Mouse (Mus musculus): Measurements from ENCODE around the gene Arvcf. TPM values are rescaled to one million over a fixed set of nuclear protein-coding genes. Genes with fewer than 3 reads are reported as not detected.

The Arvcf gene
- polyA plus RNA-seq, 1 experiment, result 1.8 TPM

GRCm38 (mm10) chr16:18430641-18431212, 82.7 kb downstream of the Arvcf start:
- peaks cover 4% of the 10 kb centered on the region for H3K4me1 ChIP-seq (ENCODE audit: control insufficient read depth, insufficient read depth, low read length)
- H3K27ac ChIP-seq (ENCODE audit: insufficient read depth, low read depth, low read length), result no peak overlapping the region
- TF ChIP-seq POLR2A (IDR thresholded peaks at IDR 0.05; ENCODE audit: borderline replicate concordance, low read depth, low read length) (no peak), CTCF (IDR thresholded peaks at IDR 0.05; ENCODE audit: low read depth, low read length) (no peak)
- no peak overlapping the region for H3K4me3 ChIP-seq (ENCODE audit: insufficient read depth, low read length)

DNA sequence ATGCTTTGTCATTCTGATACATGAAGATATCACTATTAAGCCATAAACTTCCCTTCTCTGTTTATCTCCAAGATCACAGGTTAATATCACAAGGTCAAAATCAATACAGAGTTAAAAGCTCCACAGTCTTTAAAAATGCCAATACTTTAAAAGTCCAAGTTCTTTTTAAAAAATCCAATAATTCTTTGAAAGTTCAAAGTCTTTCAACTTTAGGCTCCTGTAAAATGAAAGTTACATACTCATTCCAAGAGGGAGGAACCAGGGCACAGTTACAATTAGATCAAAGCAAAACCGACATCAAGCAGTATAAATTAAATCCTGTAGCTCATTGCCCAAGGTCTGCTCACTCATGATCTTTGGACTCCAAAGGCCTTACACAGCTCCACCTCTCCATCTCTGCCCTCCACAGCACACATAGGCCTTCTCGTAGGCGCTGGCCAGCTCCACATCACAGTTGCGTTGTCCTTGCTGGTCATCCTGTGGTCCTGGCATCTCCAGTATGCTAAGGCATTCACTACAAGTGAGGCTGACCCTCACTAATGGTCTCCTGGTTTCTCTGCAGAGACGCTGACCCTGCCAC, 85.4 kb downstream of the Arvcf start:
- TF ChIP-seq CTCF (IDR thresholded peaks at IDR 0.05; ENCODE audit: low read depth, low read length) (no peak), POLR2A (IDR thresholded peaks at IDR 0.05; ENCODE audit: borderline replicate concordance, low read depth, low read length) (no peak)

GRCm38 (mm10) chr16:18436128-18436527, 88.1 kb downstream of the Arvcf start:
- TF ChIP-seq CTCF (IDR thresholded peaks at IDR 0.05; ENCODE audit: low read depth, low read length) (no peak), POLR2A (IDR thresholded peaks at IDR 0.05; ENCODE audit: borderline replicate concordance, low read depth, low read length) (no peak)
- Histone ChIP-seq H3K4me3 (ENCODE audit: insufficient read depth, low read length) (no peak overlapping the region), H3K4me1 (ENCODE audit: control insufficient read depth, insufficient read depth, low read length) (no peaks in the 10 kb centered on the region), H3K27ac (ENCODE audit: insufficient read depth, low read depth, low read length) (no peak overlapping the region)

More for the DNA sequence above, 85.4 kb downstream of the Arvcf start:
- H3K4me1 ChIP-seq (ENCODE audit: control insufficient read depth, insufficient read depth, low read length), result no peaks in the 10 kb centered on the region
- no peak overlapping the region for H3K4me3 ChIP-seq (ENCODE audit: insufficient read depth, low read length)
- no peak overlapping the region for H3K27ac ChIP-seq (ENCODE audit: insufficient read depth, low read depth, low read length)

DNA sequence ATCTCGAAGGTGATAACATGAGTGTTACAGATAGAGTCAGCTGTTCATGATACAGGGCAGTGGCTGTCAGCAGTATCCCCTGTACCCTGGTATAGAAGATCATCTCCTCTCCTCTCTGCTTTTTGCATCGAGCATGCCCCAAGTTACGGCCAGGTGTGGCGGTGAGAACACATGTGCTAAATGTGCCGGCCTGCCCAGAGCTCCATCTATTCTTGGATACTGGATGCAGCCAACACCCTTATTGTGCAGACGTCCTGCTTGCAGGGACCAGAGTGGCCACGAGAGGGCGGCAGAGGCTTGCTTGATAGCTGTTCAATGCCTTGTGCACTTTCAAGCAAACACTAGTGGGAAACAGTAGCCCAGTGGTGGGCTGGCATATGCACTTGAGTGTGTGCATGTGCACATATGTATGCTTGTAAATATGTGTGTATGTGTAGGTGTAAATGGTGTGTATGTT, 95.4 kb downstream of the Arvcf start:
- no peak overlapping the region for H3K27ac ChIP-seq (ENCODE audit: insufficient read depth, low read depth, low read length)
- H3K4me3 ChIP-seq (ENCODE audit: insufficient read depth, low read length), result no peak overlapping the region
- TF ChIP-seq POLR2A (IDR thresholded peaks at IDR 0.05; ENCODE audit: borderline replicate concordance, low read depth, low read length) (no peak), CTCF (IDR thresholded peaks at IDR 0.05; ENCODE audit: low read depth, low read length) (peak; percentile 98)
- H3K4me1 ChIP-seq (ENCODE audit: control insufficient read depth, insufficient read depth, low read length), result no peaks in the 10 kb centered on the region

GRCm38 (mm10) chr16:18447243-18447642, 99.3 kb downstream of the Arvcf start:
- TF ChIP-seq CTCF (IDR thresholded peaks at IDR 0.05; ENCODE audit: low read depth, low read length) (no peak), POLR2A (IDR thresholded peaks at IDR 0.05; ENCODE audit: borderline replicate concordance, low read depth, low read length) (no peak)
- H3K4me1 ChIP-seq (ENCODE audit: control insufficient read depth, insufficient read depth, low read length), result no peaks in the 10 kb centered on the region
- H3K27ac ChIP-seq (ENCODE audit: insufficient read depth, low read depth, low read length), result no peak overlapping the region
- H3K4me3 ChIP-seq (ENCODE audit: insufficient read depth, low read length), result no peak overlapping the region

- no peaks in the 10 kb centered on the region for H3K4me1 ChIP-seq (ENCODE audit: control insufficient read depth, insufficient read depth, low read length)
- TF ChIP-seq CTCF (IDR thresholded peaks at IDR 0.05; ENCODE audit: low read depth, low read length) (no peak), POLR2A (IDR thresholded peaks at IDR 0.05; ENCODE audit: borderline replicate concordance, low read depth, low read length) (no peak)
- no peak overlapping the region for H3K4me3 ChIP-seq (ENCODE audit: insufficient read depth, low read length)
- H3K27ac ChIP-seq (ENCODE audit: insufficient read depth, low read depth, low read length), result no peak overlapping the region
Measured at GRCm38 (mm10) chr16:18448104-18448503, 100.1 kb downstream of the Arvcf start.

DNA sequence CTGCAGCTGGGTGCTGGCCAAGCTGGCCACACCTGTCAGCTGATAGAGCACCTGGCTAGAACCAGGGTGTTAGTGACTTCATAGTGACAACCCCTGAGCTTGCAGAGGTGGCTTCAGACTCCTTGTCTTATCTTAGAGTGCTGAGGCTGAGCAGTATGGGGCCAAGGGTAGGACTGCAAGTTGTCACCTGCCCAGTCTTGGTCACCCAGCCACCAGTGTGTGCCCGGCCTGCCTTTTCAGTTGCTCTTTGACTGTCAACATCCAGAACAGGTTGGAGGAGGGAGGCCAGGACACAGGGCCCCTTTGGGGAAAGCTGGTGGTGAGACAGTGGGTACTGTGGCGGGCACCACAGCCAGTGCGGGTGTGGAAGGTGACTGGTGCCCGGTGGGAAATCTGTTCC, 101.0 kb downstream of the Arvcf start:
- H3K27ac ChIP-seq (ENCODE audit: insufficient read depth, low read depth, low read length), result no peak overlapping the region
- no peak for TF ChIP-seq CTCF (IDR thresholded peaks at IDR 0.05; ENCODE audit: low read depth, low read length)
- no peak for TF ChIP-seq POLR2A (IDR thresholded peaks at IDR 0.05; ENCODE audit: borderline replicate concordance, low read depth, low read length)
- no peaks in the 10 kb centered on the region for H3K4me1 ChIP-seq (ENCODE audit: control insufficient read depth, insufficient read depth, low read length)
- no peak overlapping the region for H3K4me3 ChIP-seq (ENCODE audit: insufficient read depth, low read length)

GRCm38 (mm10) chr16:18451486-18452181, 103.7 kb downstream of the Arvcf start:
- TF ChIP-seq CTCF (IDR thresholded peaks at IDR 0.05; ENCODE audit: low read depth, low read length) (no peak), POLR2A (IDR thresholded peaks at IDR 0.05; ENCODE audit: borderline replicate concordance, low read depth, low read length) (no peak)
- H3K27ac ChIP-seq (ENCODE audit: insufficient read depth, low read depth, low read length), result no peak overlapping the region
- H3K4me3 ChIP-seq (ENCODE audit: insufficient read depth, low read length), result no peak overlapping the region
- H3K4me1 ChIP-seq (ENCODE audit: control insufficient read depth, insufficient read depth, low read length), result no peaks in the 10 kb centered on the region

GRCm38 (mm10) chr16:18452361-18452862, 104.4 kb downstream of the Arvcf start:
- H3K4me1 ChIP-seq (ENCODE audit: control insufficient read depth, insufficient read depth, low read length), result no peaks in the 10 kb centered on the region
- TF ChIP-seq POLR2A (IDR thresholded peaks at IDR 0.05; ENCODE audit: borderline replicate concordance, low read depth, low read length) (no peak), CTCF (IDR thresholded peaks at IDR 0.05; ENCODE audit: low read depth, low read length) (no peak)
- no peak overlapping the region for H3K27ac ChIP-seq (ENCODE audit: insufficient read depth, low read depth, low read length)
- no peak overlapping the region for H3K4me3 ChIP-seq (ENCODE audit: insufficient read depth, low read length)

DNA sequence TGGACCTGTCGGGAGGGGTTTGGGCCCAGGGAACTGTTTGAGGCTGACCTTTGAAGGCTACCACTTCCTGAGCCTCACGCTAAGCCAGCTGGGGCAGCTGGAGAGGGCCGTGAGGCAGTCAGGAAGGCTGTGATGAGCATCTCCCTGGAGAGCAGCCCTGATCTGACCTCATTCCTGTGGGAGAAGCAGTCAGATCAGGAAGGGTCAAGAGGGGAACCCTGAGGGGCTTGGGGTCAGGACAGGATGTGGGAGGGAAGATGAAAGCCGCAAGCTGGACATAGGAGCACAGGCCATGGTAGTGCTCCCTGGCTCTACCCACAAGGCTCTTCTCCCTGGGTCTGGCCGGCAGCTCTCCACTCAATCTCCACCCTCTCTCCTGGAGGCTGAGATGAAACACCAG, 105.9 kb downstream of the Arvcf start:
- Histone ChIP-seq H3K27ac (ENCODE audit: insufficient read depth, low read depth, low read length) (no peak overlapping the region), H3K4me3 (ENCODE audit: insufficient read depth, low read length) (no peak overlapping the region), H3K4me1 (ENCODE audit: control insufficient read depth, insufficient read depth, low read length) (no peaks in the 10 kb centered on the region)
- no peak for TF ChIP-seq POLR2A (IDR thresholded peaks at IDR 0.05; ENCODE audit: borderline replicate concordance, low read depth, low read length)
- no peak for TF ChIP-seq CTCF (IDR thresholded peaks at IDR 0.05; ENCODE audit: low read depth, low read length)
